Mouse (Mus musculus) testis, postnatal 14 days (tissue): Measurements from ENCODE around the gene Ccnb3.
"Not testable (repeated sequence)": the region's sequence is repeated elsewhere in the genome, so short reads cannot be mapped to it uniquely, and the experiment has no call there.

Experiments
- DNase-seq: peaks from one replicate; pipeline ENCODE4 v3.0.0; 2021; ENCODE audit warnings: low spot score

Ccnb3 gene

GRCm38 (mm10) chrX:7041519-7041918 lies at the start of gene Ccnb3:
Gene Ccnb3, minus strand, starts transcription at chrX:7041619.
- peak; percentile 75 for DNase-seq

GRCm38 (mm10) chrX:7090323-7090722 lies 48.9 kb upstream of the Ccnb3 start:
- DNase-seq = no peak

GRCm38 (mm10) chrX:7085878-7086277 lies 44.5 kb upstream of the Ccnb3 start:
- DNase-seq = no peak

GRCm38 (mm10) chrX:7079820-7080429 lies 38.5 kb upstream of the Ccnb3 start:
- no peak for DNase-seq

- no peak for DNase-seq
Observed at GRCm38 (mm10) chrX:7068002-7068401, 26.6 kb upstream of the Ccnb3 start.

GRCm38 (mm10) chrX:7067219-7067618 lies 25.8 kb upstream of the Ccnb3 start, which contains the start of gene Akap4:
Gene Akap4, plus strand, starts transcription at chrX:7067519.
- DNase-seq = no peak

- no peak for DNase-seq
Observed at GRCm38 (mm10) chrX:7064109-7064508, 22.7 kb upstream of the Ccnb3 start.

- no peak for DNase-seq
Observed at GRCm38 (mm10) chrX:7057634-7058033, 16.2 kb upstream of the Ccnb3 start.

GRCm38 (mm10) chrX:7057056-7057455 lies 15.6 kb upstream of the Ccnb3 start:
- DNase-seq = no peak

GRCm38 (mm10) chrX:6983916-6984315 lies 57.5 kb downstream of the Ccnb3 start:
- DNase-seq = not testable (repeated sequence)

GRCm38 (mm10) chrX:6971956-6972355 lies 69.5 kb downstream of the Ccnb3 start:
- DNase-seq = no peak

GRCm38 (mm10) chrX:6968598-6968997 lies 72.8 kb downstream of the Ccnb3 start:
- no peak for DNase-seq
